Mouse (Mus musculus): ENCODE results near the gene Praf2. TPM values are rescaled to one million over a fixed set of nuclear protein-coding genes. Genes with fewer than 3 reads are reported as not detected.
A peak's percentile ranks its signal among the peaks of the same experiment; 100 is the strongest.
"Not testable (repeated sequence)": the region's sequence is repeated elsewhere in the genome, so short reads cannot be mapped to it uniquely, and the experiment has no call there.

Gene Praf2
- total RNA-seq (2021), result 1 to 10 TPM; 7.0 to 8.0 TPM
- long read RNA-seq, experiment 1, transcript Praf2-201 (3 exons, 1,339 nt), result major isoform, 19 of 21 reads
- long read RNA-seq, experiment 1, partial matches to known transcripts, result 1 of 21 reads
- long read RNA-seq, experiment 1, other reads (novel, unspliced or antisense), result 1 of 21 reads
- long read RNA-seq, experiment 2, transcript Praf2-201 (3 exons, 1,339 nt), result major isoform, 7 of 7 reads
- long read RNA-seq, experiment 2, partial matches to known transcripts, result 0 of 7 reads
- long read RNA-seq, experiment 2, other reads (novel, unspliced or antisense), result 0 of 7 reads

GRCm38 (mm10) chrX:7728215-7728921 is at the start of gene Praf2:
Praf2 (plus strand) TSS chrX:7728439.
- intact Hi-C loops (cut with DNase I), result no loop called here
- peak; percentile 69 to 71 for DNase-seq

- intact Hi-C loops (cut with DNase I), result no loop called here
- no peak for DNase-seq
Measured at GRCm38 (mm10) chrX:7678986-7679385, 49.3 kb upstream of the Praf2 start.

DNA sequence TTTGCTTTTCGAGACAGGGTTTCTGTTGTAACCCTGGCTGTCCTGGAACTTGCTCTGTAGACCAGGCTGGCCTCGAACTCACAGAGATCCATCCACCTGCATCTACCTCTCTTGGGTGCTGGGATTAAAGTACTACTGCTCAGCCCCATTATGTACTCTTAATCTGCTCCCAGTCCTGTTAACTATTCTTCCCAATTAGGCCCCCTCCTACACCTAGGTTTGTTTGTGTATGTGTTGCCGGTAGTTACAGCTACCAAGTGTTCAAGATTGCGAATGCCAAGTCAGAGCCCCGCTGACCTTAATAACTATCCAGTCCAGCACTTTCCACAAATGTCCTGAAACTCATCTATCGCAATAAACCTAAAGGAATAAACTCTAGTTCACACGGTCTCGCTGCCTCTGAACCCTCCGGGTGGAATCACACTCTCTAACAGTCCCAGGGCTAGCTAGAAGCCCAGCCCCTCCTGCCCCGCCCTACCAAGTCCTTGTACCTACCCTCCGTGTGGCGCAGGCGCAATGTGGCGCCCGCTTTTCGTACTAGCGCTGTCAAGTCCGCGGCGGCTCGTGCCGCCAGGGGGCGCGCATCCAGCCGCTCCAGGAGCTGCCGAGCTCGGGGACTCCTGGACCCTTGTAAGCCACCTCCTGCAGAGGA is 48.7 kb upstream of the Praf2 start:
- DNase-seq, result peak; percentile 94 to 95
- intact Hi-C loops (cut with DNase I), result no loop called here

GRCm38 (mm10) chrX:7680057-7680412 is 48.2 kb upstream of the Praf2 start:
- intact Hi-C loops (cut with DNase I), result no loop called here
- no peak for DNase-seq

GRCm38 (mm10) chrX:7680864-7681263 is 47.4 kb upstream of the Praf2 start, which contains the start of gene Magix:
Magix (minus strand) TSS chrX:7681251.
- peak; percentile 54 to 57 for DNase-seq
- intact Hi-C loops (cut with DNase I), result no loop called here

GRCm38 (mm10) chrX:7688321-7688720 is 39.9 kb upstream of the Praf2 start:
- no peak for DNase-seq
- intact Hi-C loops (cut with DNase I), result no loop called here

- intact Hi-C loops (cut with DNase I), result loop anchor here (5.0 to 10.0 kb wide), 2 partner anchors 218 to 366 kb away; no protein-coding TSS in a partner anchor
- DNase-seq, result no peak
Measured at GRCm38 (mm10) chrX:7690486-7690885, 37.8 kb upstream of the Praf2 start.

GRCm38 (mm10) chrX:7692862-7693261 is 35.4 kb upstream of the Praf2 start:
- intact Hi-C loops (cut with DNase I), result loop anchor here (2.0 to 10.0 kb wide), 3 partner anchors 221 to 368 kb away; no protein-coding TSS in a partner anchor
- DNase-seq, result peak; percentile 24 to 39

DNA sequence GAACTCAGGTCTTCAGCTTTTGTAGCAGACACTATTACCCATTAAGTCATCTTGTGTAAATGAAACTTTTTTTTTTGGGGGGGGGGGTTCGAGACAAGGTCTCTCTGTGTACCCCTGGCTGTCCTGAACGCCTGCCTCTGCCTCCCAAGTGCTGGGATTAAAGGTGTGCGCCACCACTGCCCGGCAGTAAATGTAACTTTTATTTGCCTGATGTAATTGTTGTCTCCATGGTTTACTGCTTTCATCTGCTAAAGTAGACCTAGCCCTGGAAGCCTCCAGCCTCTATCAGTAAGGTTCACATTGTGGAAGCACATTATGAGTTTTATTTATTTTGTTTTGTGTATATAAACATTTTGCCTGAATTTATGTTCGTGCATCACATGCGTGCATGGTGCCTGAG is 31.7 kb upstream of the Praf2 start:
- no peak for DNase-seq
- intact Hi-C loops (cut with DNase I), result loop anchor here (10.0 kb wide), 1 partner anchor 372 kb away; no protein-coding TSS in a partner anchor

- intact Hi-C loops (cut with DNase I), result loop anchor here (10.0 kb wide), 1 partner anchor 372 kb away; no protein-coding TSS in a partner anchor
- DNase-seq, result peak; percentile 69 to 80
Measured at GRCm38 (mm10) chrX:7696954-7697381, 31.3 kb upstream of the Praf2 start, which contains the start of gene Gpkow. Gpkow (plus strand) TSS chrX:7697131.

- intact Hi-C loops (cut with DNase I); DNase-seq: not testable (repeated sequence)
Measured at GRCm38 (mm10) chrX:7713764-7714134, 14.5 kb upstream of the Praf2 start.

DNA sequence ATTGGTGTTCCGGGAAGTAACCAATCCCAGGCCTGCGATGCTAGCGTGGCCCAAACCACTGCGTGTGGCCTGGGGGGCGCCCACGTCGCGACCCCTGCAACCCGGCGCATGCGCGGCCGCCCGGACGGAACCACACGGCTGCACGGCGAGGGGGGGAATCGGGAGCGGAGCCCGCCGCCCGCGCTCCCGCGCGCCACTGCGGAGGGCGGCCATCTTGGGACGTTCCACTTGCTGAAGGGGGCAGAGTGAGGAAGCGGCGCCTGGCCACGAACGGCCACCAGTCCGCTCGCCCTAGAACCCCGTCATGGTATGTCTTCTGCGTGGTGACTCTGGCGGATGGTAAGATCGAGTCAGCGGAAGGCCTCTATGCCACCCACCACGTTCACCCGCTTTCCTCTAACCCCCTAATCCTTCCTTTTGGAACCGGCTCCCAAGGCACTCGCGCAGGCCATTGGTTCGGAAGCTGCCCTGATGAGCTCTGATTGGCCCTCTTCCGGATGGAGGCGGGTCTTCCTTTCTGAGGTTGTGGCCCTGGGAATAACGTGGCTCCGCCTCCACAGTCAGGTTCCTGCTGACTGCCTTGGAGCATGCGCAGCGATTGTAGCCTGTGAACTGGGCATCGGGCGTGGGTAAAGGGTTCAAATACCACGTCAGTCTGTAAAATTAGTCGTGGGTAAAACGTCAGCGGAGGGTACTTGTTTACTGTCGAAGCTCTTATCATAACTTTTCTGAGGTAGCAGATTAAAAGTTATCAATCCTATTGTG is 13.9 kb upstream of the Praf2 start, which contains the start of gene Wdr45:
TSS of gene Wdr45 (plus strand) at position 199 of the 765 bp plus-strand sequence.
- DNase-seq, result peak; percentile 88 to 90
- intact Hi-C loops (cut with DNase I), result not testable (repeated sequence)

GRCm38 (mm10) chrX:7716058-7716457 is 12.2 kb upstream of the Praf2 start:
- intact Hi-C loops (cut with DNase I); DNase-seq: not testable (repeated sequence)

DNA sequence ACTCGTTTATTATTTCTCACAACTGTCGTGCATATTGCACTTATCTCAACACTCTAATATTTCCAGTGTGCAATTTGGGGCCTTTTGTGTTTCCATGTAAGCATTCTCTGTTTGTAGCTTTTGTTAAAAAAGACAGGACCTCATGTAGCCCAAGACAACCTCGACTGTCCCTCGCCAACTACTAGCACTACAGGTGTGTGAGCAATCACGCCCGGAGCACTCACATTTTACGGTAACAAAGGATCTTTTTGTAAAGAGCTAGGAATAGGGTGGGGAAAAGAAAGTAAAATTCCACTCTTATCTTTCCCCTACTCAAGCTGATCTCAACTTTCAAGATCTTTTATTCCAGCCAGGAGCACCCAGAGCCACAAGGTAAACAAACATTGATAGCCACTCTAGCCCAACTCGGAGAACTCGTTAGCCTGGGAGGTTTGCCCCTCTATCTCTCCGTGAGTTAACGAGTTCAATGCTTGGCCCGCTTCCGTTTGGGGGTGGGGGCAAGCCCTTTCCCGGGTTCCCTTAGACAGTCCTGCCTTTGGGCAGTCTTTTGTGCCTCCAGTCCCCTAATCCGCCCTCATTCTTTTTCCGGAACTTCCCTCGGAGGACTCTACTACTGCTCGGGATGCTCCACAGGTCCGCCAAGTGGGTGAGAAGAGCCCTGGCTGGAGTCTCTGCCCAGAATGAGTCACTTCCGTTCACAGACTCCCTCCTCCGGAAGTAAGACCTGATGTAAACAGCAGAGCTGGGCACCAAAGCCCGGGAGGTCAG is 6.5 kb upstream of the Praf2 start, which contains the start of gene Gm45208:
TSS of gene Gm45208 (plus strand) at position 732 of the 768 bp plus-strand sequence.
- intact Hi-C loops (cut with DNase I), result no loop called here
- peak; percentile 61 to 71 for DNase-seq

DNA sequence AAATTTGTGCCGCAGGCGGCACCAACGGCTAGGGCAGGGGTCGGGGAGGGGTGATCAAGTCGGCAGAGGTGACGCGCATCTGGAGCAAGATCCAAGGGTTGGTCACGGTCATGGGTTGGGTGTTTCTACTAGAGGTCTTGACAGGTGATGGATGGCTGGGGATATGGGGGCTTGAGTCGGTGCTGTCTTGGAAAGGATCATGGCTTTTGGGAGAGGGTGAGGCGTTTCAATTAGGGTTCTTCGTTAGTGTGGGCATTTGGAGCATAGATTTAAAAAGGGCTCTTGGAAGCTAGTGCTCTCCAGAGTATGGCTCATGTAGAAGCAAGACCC is 6.0 kb upstream of the Praf2 start:
- intact Hi-C loops (cut with DNase I), result no loop called here
- DNase-seq, result no peak

GRCm38 (mm10) chrX:7722691-7723090 is 5.5 kb upstream of the Praf2 start:
- intact Hi-C loops (cut with DNase I), result no loop called here
- no peak for DNase-seq

DNA sequence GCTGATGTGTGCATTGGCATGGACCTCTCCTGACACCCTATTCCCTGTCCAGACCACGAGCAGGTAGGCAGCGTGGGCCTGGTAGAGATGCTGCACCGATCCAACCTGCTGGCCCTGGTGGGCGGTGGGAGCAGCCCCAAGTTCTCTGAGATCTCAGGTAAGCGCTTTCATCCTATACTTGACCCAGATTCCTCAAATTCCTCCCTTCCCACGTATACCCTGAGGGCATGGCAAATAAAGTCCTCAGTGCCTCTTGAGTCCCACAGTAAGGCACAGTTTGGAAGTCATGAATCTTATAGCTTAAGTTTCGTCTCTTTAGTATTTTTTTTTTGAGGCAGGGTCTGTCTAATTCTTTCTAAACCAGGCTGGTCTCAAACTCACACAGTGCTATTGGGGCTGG is 4.1 kb upstream of the Praf2 start:
- DNase-seq, result no peak
- intact Hi-C loops (cut with DNase I), result no loop called here

DNA sequence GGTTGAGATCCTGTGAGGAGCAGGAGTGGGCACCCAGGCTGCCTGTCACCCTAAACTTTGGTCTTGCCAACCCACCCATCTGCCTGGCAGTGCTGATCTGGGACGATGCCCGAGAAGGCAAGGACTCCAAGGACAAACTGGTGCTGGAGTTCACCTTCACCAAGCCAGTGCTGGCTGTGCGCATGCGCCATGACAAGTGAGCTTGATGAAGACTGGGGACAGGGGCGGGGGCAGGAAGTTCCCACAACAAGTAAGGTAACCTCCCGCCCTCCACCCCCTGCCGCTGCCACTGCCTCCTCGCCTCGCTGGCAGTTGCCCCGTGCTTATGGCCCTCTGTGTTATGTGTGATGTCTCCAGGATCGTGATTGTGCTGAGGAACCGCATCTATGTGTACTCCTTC is 2.4 kb upstream of the Praf2 start:
- intact Hi-C loops (cut with DNase I), result no loop called here
- no peak for DNase-seq

GRCm38 (mm10) chrX:7727176-7727575 is 1.1 kb upstream of the Praf2 start:
- intact Hi-C loops (cut with DNase I), result no loop called here
- no peak for DNase-seq

DNA sequence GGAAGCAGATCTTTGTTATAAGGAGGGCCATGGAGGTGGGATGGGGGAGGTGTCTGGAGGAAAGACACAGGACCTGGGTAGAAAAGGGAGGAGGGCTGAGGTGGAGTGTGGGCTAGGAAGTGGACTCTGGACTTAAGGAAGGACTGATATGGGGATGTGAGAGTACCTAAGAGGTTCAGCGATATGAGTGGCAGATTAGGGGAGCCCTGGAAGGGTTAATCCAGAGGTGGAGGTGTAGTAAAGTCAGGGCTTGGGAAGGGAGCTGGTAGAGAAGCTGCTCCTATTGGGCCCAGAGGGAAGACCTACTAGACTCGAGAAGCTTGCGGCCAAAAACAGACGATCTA is 655 bp downstream of the Praf2 start:
- intact Hi-C loops (cut with DNase I), result no loop called here
- no peak for DNase-seq

Measured in heart, postnatal 14 days (tissue).